Mouse (Mus musculus) brain, adult 10 weeks (tissue): ENCODE measurements around the gene Prrc2c. TPM values are rescaled to one million over a fixed set of nuclear protein-coding genes. Genes with fewer than 3 reads are reported as not detected.

Experiments used
- polyA plus RNA-seq: library from polyadenylated mRNA; stranded (reverse); fragments of 350-450 nt; fragmentation: Illumina TruSeq; extraction: RNeasy Lipid Tissue Mini Kit (QIAGEN cat#74804); gene quantifications from one replicate; pipeline ENCODE4 v1.2.3, GENCODE M21; 2015; ENCODE audit warnings: low read depth, low replicate concordance

The Prrc2c gene
- 51.7 TPM for polyA plus RNA-seq

GRCm38 (mm10) chr1:162740401-162740835 is at the start of gene Prrc2c:
Prrc2c (minus strand) TSS chr1:162740556.

DNA sequence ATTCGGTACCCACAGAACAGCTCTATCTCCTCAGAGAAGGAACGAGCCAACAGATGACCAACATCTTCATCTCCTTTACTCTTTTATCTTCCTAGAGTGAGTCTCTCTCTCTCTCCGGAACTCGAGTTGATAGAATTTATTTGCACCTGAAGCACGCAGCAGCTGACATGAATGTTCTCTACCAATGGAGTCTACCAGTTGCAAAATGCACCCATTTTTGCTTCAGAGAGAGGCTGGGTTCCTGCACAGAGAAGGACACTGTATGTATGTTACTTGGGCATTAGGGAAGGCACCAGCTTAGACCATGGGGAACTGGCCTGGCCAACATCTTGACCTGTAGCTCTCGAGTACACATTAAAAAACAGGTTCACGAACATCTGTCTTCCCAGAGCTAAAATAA is 82.2 kb downstream of the Prrc2c start, which contains the start of gene Myocos:
Myocos (minus strand) TSS at position 101 of the 400 bp plus-strand sequence.

GRCm38 (mm10) chr1:162639051-162639750 is 101.2 kb downstream of the Prrc2c start, which contains the start of gene Myoc:
Myoc (plus strand) TSS chr1:162639155.

Other genes starting within 250 kb of the Prrc2c start
- 8.0 TPM for gene Mettl13, start 192.0 kb downstream of the Prrc2c start, polyA plus RNA-seq
- gene Vamp4, start 170.0 kb downstream of the Prrc2c start, polyA plus RNA-seq: 124 TPM
- 23.8 TPM for gene Myoc, start 101.4 kb downstream of the Prrc2c start, polyA plus RNA-seq
- gene Myocos, start 82.3 kb downstream of the Prrc2c start, polyA plus RNA-seq: not detected
- not detected for gene Fmo4, start 73.4 kb upstream of the Prrc2c start, polyA plus RNA-seq
- gene Fmo1, start 126.1 kb upstream of the Prrc2c start, polyA plus RNA-seq: 9.8 TPM
- gene Fmo2, start 158.2 kb upstream of the Prrc2c start, polyA plus RNA-seq: 1.1 TPM
- gene Fmo6, start 197.0 kb upstream of the Prrc2c start, polyA plus RNA-seq: not detected
- not detected for gene Fmo3, start 244.0 kb upstream of the Prrc2c start, polyA plus RNA-seq